Mouse (Mus musculus): Measurements from ENCODE around the gene Cops9. TPM values are rescaled to one million over a fixed set of nuclear protein-coding genes. Genes with fewer than 3 reads are reported as not detected.

Gene Cops9
- total and polyA plus RNA-seq, 3 experiments = 130 to 435 (median 153) TPM

- no peaks in the 10 kb centered on the region for H3K4me1 ChIP-seq (ENCODE audit: insufficient read depth, low read depth, low read length)
- H3K4me3 ChIP-seq (ENCODE audit: low read depth, low read length) = no peak overlapping the region
- H3K9me3 ChIP-seq (replicated peaks) = no peaks in the 10 kb centered on the region
- ATAC-seq (ENCODE audit: extremely low read depth, insufficient number of reproducible peaks, low FRiP score, poor library complexity, severe bottlenecking) (no peak), DNase-seq (ENCODE audit: low spot score) (no peak)
- peaks cover 14% of the 10 kb centered on the region for H3K27me3 ChIP-seq (ENCODE audit: insufficient read depth, low read length)
- no peak for TF ChIP-seq TAL1 (conservative IDR thresholded peaks at IDR 0.05; ENCODE audit: low read depth, low read length)
- TF ChIP-seq CTCF (IDR thresholded peaks at IDR 0.05; ENCODE audit: low read depth, low read length) = no peak
- no peak for TF ChIP-seq GATA2 (IDR thresholded peaks at IDR 0.05; ENCODE audit: borderline replicate concordance, low read depth, low read length)
- TF ChIP-seq GATA1 (IDR thresholded peaks at IDR 0.05; ENCODE audit: borderline replicate concordance, low read length) = no peak
- H3K36me3 ChIP-seq (replicated peaks) = no peaks in the 10 kb centered on the region
Observed at GRCm38 (mm10) chr1:92667106-92667505, 25.3 kb upstream of the Cops9 start.

GRCm38 (mm10) chr1:92659392-92659791 is 17.6 kb upstream of the Cops9 start:
- no peak overlapping the region for H3K4me3 ChIP-seq (ENCODE audit: low read depth, low read length)

GRCm38 (mm10) chr1:92657025-92657820 is 15.4 kb upstream of the Cops9 start:
- Histone ChIP-seq H3K4me1 (ENCODE audit: insufficient read depth, low read depth, low read length) (peaks cover 16% of the 10 kb centered on the region), H3K9me3 (replicated peaks) (no peaks in the 10 kb centered on the region), H3K27me3 (ENCODE audit: insufficient read depth, low read length) (peaks cover 40% of the 10 kb centered on the region), H3K36me3 (replicated peaks) (no peaks in the 10 kb centered on the region), H3K4me3 (ENCODE audit: low read depth, low read length) (no peak overlapping the region)
- TF ChIP-seq TAL1 (conservative IDR thresholded peaks at IDR 0.05; ENCODE audit: low read depth, low read length) (no peak), GATA1 (IDR thresholded peaks at IDR 0.05; ENCODE audit: borderline replicate concordance, low read length) (no peak), GATA2 (IDR thresholded peaks at IDR 0.05; ENCODE audit: borderline replicate concordance, low read depth, low read length) (no peak), POLR2AphosphoS5 (IDR thresholded peaks at IDR 0.05; ENCODE audit: insufficient replicate concordance, low read depth, low read length) (no peak), CTCF (IDR thresholded peaks at IDR 0.05; ENCODE audit: low read depth, low read length) (no peak)
- no peak for ATAC-seq (ENCODE audit: extremely low read depth, insufficient number of reproducible peaks, low FRiP score, poor library complexity, severe bottlenecking)
- no peak for DNase-seq (ENCODE audit: low spot score)

More at GRCm38 (mm10) chr1:92659392-92659791, 17.6 kb upstream of the Cops9 start:
- no peaks in the 10 kb centered on the region for H3K9me3 ChIP-seq (replicated peaks)
- ATAC-seq (ENCODE audit: extremely low read depth, insufficient number of reproducible peaks, low FRiP score, poor library complexity, severe bottlenecking) = peak; percentile 82
- TF ChIP-seq GATA1 (IDR thresholded peaks at IDR 0.05; ENCODE audit: borderline replicate concordance, low read length) = no peak
- TF ChIP-seq TAL1 (conservative IDR thresholded peaks at IDR 0.05; ENCODE audit: low read depth, low read length) = no peak
- TF ChIP-seq GATA2 (IDR thresholded peaks at IDR 0.05; ENCODE audit: borderline replicate concordance, low read depth, low read length) = no peak
- TF ChIP-seq POLR2AphosphoS5 (IDR thresholded peaks at IDR 0.05; ENCODE audit: insufficient replicate concordance, low read depth, low read length) = no peak
- no peak for TF ChIP-seq CTCF (IDR thresholded peaks at IDR 0.05; ENCODE audit: low read depth, low read length)
- H3K36me3 ChIP-seq (replicated peaks) = no peaks in the 10 kb centered on the region
- H3K4me1 ChIP-seq (ENCODE audit: insufficient read depth, low read depth, low read length) = peaks cover 16% of the 10 kb centered on the region
- DNase-seq (ENCODE audit: low spot score) = peak; percentile 44
- peaks cover 37% of the 10 kb centered on the region for H3K27me3 ChIP-seq (ENCODE audit: insufficient read depth, low read length)

- Histone ChIP-seq H3K9me3 (replicated peaks) (no peaks in the 10 kb centered on the region), H3K4me3 (ENCODE audit: low read depth, low read length) (no peak overlapping the region), H3K36me3 (replicated peaks) (no peaks in the 10 kb centered on the region), H3K4me1 (ENCODE audit: insufficient read depth, low read depth, low read length) (peaks cover 11% of the 10 kb centered on the region), H3K27me3 (ENCODE audit: insufficient read depth, low read length) (peaks cover 55% of the 10 kb centered on the region)
- ATAC-seq (ENCODE audit: extremely low read depth, insufficient number of reproducible peaks, low FRiP score, poor library complexity, severe bottlenecking) = no peak
- DNase-seq (ENCODE audit: low spot score) = no peak
- no peak for TF ChIP-seq TAL1 (conservative IDR thresholded peaks at IDR 0.05; ENCODE audit: low read depth, low read length)
- no peak for TF ChIP-seq POLR2AphosphoS5 (IDR thresholded peaks at IDR 0.05; ENCODE audit: insufficient replicate concordance, low read depth, low read length)
- TF ChIP-seq GATA2 (IDR thresholded peaks at IDR 0.05; ENCODE audit: borderline replicate concordance, low read depth, low read length) = no peak
- TF ChIP-seq GATA1 (IDR thresholded peaks at IDR 0.05; ENCODE audit: borderline replicate concordance, low read length) = no peak
- TF ChIP-seq CTCF (IDR thresholded peaks at IDR 0.05; ENCODE audit: low read depth, low read length) = no peak
Observed at GRCm38 (mm10) chr1:92654676-92655075, 12.9 kb upstream of the Cops9 start.

DNA sequence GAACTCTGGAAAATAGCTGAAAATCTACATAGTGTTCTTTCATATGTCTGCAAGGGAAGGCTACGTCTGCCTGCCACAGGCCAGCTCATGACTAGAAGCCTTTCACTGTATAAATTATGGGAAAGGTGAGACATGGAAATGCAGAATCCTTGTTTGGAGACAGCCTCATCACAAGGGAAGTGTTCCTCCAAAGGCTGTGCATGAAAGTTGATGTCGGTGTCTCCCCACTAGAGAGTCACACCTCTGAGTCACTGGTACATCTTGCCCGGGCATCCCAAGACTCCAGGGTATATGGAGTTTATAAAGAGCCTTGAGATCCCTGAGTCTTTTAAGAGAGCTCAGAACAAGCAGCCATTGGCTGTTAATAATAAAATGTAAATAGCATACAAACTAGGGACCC is 11.4 kb upstream of the Cops9 start:
- no peak for DNase-seq (ENCODE audit: low spot score)
- Histone ChIP-seq H3K4me1 (ENCODE audit: insufficient read depth, low read depth, low read length) (peaks cover 3% of the 10 kb centered on the region), H3K36me3 (replicated peaks) (no peaks in the 10 kb centered on the region), H3K27me3 (ENCODE audit: insufficient read depth, low read length) (peaks cover 57% of the 10 kb centered on the region), H3K9me3 (replicated peaks) (no peaks in the 10 kb centered on the region), H3K4me3 (ENCODE audit: low read depth, low read length) (no peak overlapping the region)
- no peak for ATAC-seq (ENCODE audit: extremely low read depth, insufficient number of reproducible peaks, low FRiP score, poor library complexity, severe bottlenecking)
- TF ChIP-seq POLR2AphosphoS5 (IDR thresholded peaks at IDR 0.05; ENCODE audit: insufficient replicate concordance, low read depth, low read length) (no peak), GATA2 (IDR thresholded peaks at IDR 0.05; ENCODE audit: borderline replicate concordance, low read depth, low read length) (no peak), TAL1 (conservative IDR thresholded peaks at IDR 0.05; ENCODE audit: low read depth, low read length) (no peak), GATA1 (IDR thresholded peaks at IDR 0.05; ENCODE audit: borderline replicate concordance, low read length) (no peak)

DNA sequence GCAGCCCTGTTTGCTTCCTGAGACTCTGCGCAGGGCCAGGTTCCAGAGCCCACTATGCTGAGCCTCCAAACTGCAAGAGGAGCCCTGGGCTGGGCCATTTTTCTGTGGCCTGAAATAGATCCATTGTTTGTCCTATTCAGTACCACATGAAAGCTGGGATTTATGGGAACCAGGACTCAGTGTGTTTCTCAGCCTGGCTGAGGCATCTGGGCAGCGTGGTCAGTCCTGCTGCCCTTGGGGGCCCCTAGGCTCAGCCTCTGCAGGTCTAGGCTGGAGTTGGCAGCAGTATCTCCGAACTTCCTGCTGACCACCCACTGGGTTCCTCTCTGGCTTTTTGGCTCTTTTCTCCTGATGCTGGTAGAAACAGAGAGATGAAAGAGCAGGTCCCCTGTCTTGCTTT is 9.7 kb upstream of the Cops9 start:
- ATAC-seq (ENCODE audit: extremely low read depth, insufficient number of reproducible peaks, low FRiP score, poor library complexity, severe bottlenecking) (no peak), DNase-seq (ENCODE audit: low spot score) (no peak)

More for the DNA sequence above, 9.7 kb upstream of the Cops9 start:
- no peaks in the 10 kb centered on the region for H3K36me3 ChIP-seq (replicated peaks)
- no peak overlapping the region for H3K4me3 ChIP-seq (ENCODE audit: low read depth, low read length)
- no peak for TF ChIP-seq POLR2AphosphoS5 (IDR thresholded peaks at IDR 0.05; ENCODE audit: insufficient replicate concordance, low read depth, low read length)
- no peak for TF ChIP-seq CTCF (IDR thresholded peaks at IDR 0.05; ENCODE audit: low read depth, low read length)
- TF ChIP-seq GATA2 (IDR thresholded peaks at IDR 0.05; ENCODE audit: borderline replicate concordance, low read depth, low read length) = no peak
- TF ChIP-seq TAL1 (conservative IDR thresholded peaks at IDR 0.05; ENCODE audit: low read depth, low read length) = no peak
- TF ChIP-seq GATA1 (IDR thresholded peaks at IDR 0.05; ENCODE audit: borderline replicate concordance, low read length) = no peak
- no peaks in the 10 kb centered on the region for H3K9me3 ChIP-seq (replicated peaks)
- H3K4me1 ChIP-seq (ENCODE audit: insufficient read depth, low read depth, low read length) = peaks cover 10% of the 10 kb centered on the region
- H3K27me3 ChIP-seq (ENCODE audit: insufficient read depth, low read length) = peaks cover 46% of the 10 kb centered on the region

Data from G1E (cell line).